Mouse (Mus musculus): ENCODE results near the gene Jtb. TPM values are rescaled to one million over a fixed set of nuclear protein-coding genes. Genes with fewer than 3 reads are reported as not detected.

Gene Jtb
- total RNA-seq (2014; rRNA removed) = 44.9 and 57.5 TPM in 2 replicates
- polyA plus RNA-seq (2012; rRNA removed) = 73.7 and 77.0 TPM in 2 replicates

GRCm38 (mm10) chr3:90231507-90232333 is at the start of gene Jtb:
TSS of gene Jtb (plus strand) at chr3:90231597.
- peak; percentile 90 for DNase-seq (ENCODE audit: extremely low read depth, low read depth, low spot score)
- peaks cover 16% of the 10 kb centered on the region for H3K36me3 ChIP-seq (ENCODE audit: control insufficient read depth, insufficient read depth, low read length)
- H3K27me3 ChIP-seq (ENCODE audit: control insufficient read depth, insufficient read depth, low read length) = no peaks in the 10 kb centered on the region
- peak within 1 kb of the TSS; percentile 89 for H3K9ac ChIP-seq (ENCODE audit: low read depth, low read length)
- peak within 1 kb of the TSS; percentile 87 for H3K27ac ChIP-seq (replicated peaks; ENCODE audit: insufficient read depth, low read depth, low read length)
- WGBS = under 1% methylated on average over 61 of the region's 61 CpGs
- no peak for TF ChIP-seq CTCF (IDR thresholded peaks at IDR 0.05; ENCODE audit: low read depth, low read length)
- peak; percentile 88 for TF ChIP-seq POLR2A (IDR thresholded peaks at IDR 0.05; ENCODE audit: extremely low read depth, insufficient read depth, low read length)
- H3K4me1 ChIP-seq (ENCODE audit: control insufficient read depth, insufficient read depth, low read length) = peaks cover 6% of the 10 kb centered on the region
- H3K4me3 ChIP-seq (ENCODE audit: insufficient read depth, low read depth, low read length) = peak within 1 kb of the TSS; percentile 84
- H3K79me2 ChIP-seq (ENCODE audit: control insufficient read depth, insufficient read depth, low read length) = no peaks in the 10 kb centered on the region

- Histone ChIP-seq H3K27ac (replicated peaks; ENCODE audit: insufficient read depth, low read depth, low read length) (no peak overlapping the region), H3K79me2 (ENCODE audit: control insufficient read depth, insufficient read depth, low read length) (no peaks in the 10 kb centered on the region), H3K9ac (ENCODE audit: low read depth, low read length) (no peak overlapping the region), H3K27me3 (ENCODE audit: control insufficient read depth, insufficient read depth, low read length) (no peaks in the 10 kb centered on the region), H3K4me1 (ENCODE audit: control insufficient read depth, insufficient read depth, low read length) (no peaks in the 10 kb centered on the region), H3K36me3 (ENCODE audit: control insufficient read depth, insufficient read depth, low read length) (no peaks in the 10 kb centered on the region), H3K4me3 (ENCODE audit: insufficient read depth, low read depth, low read length) (no peak overlapping the region)
- WGBS = 73% methylated on average over 3 of the region's 3 CpGs
- TF ChIP-seq POLR2A (IDR thresholded peaks at IDR 0.05; ENCODE audit: extremely low read depth, insufficient read depth, low read length) (no peak), CTCF (IDR thresholded peaks at IDR 0.05; ENCODE audit: low read depth, low read length) (no peak)
- no peak for DNase-seq (ENCODE audit: extremely low read depth, low read depth, low spot score)
Measured at GRCm38 (mm10) chr3:90183581-90183980, 47.8 kb upstream of the Jtb start.

DNA sequence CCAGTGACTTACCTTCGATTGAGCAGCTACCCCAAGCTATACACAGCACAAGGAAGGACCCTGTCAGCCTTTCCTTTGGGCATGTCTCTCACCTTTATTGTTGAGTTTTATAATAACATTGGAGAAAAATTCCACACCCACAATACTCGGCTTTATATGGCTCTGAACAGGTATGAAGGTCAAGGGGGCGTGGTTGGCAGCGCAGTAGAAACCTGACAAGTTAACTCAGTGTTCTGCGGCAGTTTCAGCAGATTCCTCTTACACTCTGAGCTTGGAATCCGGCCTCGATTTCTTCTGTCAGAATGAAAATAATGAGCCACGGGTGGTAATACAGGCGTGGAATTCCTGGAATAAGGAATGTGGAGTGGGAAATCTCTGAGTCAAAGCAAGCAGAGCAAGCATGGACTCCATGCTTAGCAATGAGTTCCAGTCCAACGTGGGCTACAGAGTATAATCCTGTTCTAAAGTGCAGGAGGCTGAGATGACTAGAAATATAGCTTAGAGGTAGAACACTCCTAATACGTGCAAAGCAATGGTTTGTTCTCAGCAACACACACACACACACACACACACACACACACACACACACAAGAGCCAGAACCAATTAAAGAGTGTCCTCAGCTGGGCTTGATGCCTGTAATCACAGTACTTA is 40.4 kb upstream of the Jtb start:
- Histone ChIP-seq H3K4me1 (ENCODE audit: control insufficient read depth, insufficient read depth, low read length) (no peaks in the 10 kb centered on the region), H3K9ac (ENCODE audit: low read depth, low read length) (no peak overlapping the region), H3K27ac (replicated peaks; ENCODE audit: insufficient read depth, low read depth, low read length) (no peak overlapping the region), H3K79me2 (ENCODE audit: control insufficient read depth, insufficient read depth, low read length) (no peaks in the 10 kb centered on the region), H3K36me3 (ENCODE audit: control insufficient read depth, insufficient read depth, low read length) (no peaks in the 10 kb centered on the region), H3K27me3 (ENCODE audit: control insufficient read depth, insufficient read depth, low read length) (no peaks in the 10 kb centered on the region), H3K4me3 (ENCODE audit: insufficient read depth, low read depth, low read length) (no peak overlapping the region)
- DNase-seq (ENCODE audit: extremely low read depth, low read depth, low spot score) = no peak
- TF ChIP-seq POLR2A (IDR thresholded peaks at IDR 0.05; ENCODE audit: extremely low read depth, insufficient read depth, low read length) (no peak), CTCF (IDR thresholded peaks at IDR 0.05; ENCODE audit: low read depth, low read length) (no peak)
- 73% methylated on average over 11 of the region's 11 CpGs for WGBS

DNA sequence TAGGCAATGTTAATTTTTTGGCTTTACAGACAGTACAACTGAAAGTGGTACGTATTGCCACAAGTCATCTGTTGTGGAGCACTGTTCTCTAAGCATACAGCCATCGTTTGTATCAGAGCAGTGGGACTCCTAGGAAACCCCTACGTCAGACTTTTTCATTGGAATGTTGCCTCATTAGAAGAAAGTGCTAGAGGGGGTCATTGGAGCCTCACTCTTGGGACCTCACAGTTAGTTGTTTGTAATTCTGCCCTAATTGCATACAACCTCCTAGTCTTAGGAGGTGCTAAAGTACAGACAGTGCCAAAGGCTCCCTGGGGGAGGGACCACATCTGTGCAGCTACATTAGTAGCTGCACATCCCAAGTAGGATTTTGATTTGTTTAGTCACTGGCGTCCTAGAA is 36.6 kb upstream of the Jtb start:
- Histone ChIP-seq H3K27me3 (ENCODE audit: control insufficient read depth, insufficient read depth, low read length) (no peaks in the 10 kb centered on the region), H3K4me1 (ENCODE audit: control insufficient read depth, insufficient read depth, low read length) (peaks cover 4% of the 10 kb centered on the region; the same call in 1 of the 2 replicates), H3K36me3 (ENCODE audit: control insufficient read depth, insufficient read depth, low read length) (no peaks in the 10 kb centered on the region), H3K27ac (replicated peaks; ENCODE audit: insufficient read depth, low read depth, low read length) (no peak overlapping the region), H3K4me3 (ENCODE audit: insufficient read depth, low read depth, low read length) (no peak overlapping the region), H3K9ac (ENCODE audit: low read depth, low read length) (no peak overlapping the region), H3K79me2 (ENCODE audit: control insufficient read depth, insufficient read depth, low read length) (no peaks in the 10 kb centered on the region)
- WGBS = 83% methylated on average over 4 of the region's 4 CpGs
- no peak for DNase-seq (ENCODE audit: extremely low read depth, low read depth, low spot score)
- TF ChIP-seq CTCF (IDR thresholded peaks at IDR 0.05; ENCODE audit: low read depth, low read length) = no peak
- no peak for TF ChIP-seq POLR2A (IDR thresholded peaks at IDR 0.05; ENCODE audit: extremely low read depth, insufficient read depth, low read length)

GRCm38 (mm10) chr3:90195644-90196043 is 35.8 kb upstream of the Jtb start:
- WGBS = 81% methylated on average over 1 of the region's 1 CpGs
- Histone ChIP-seq H3K27me3 (ENCODE audit: control insufficient read depth, insufficient read depth, low read length) (no peaks in the 10 kb centered on the region), H3K36me3 (ENCODE audit: control insufficient read depth, insufficient read depth, low read length) (no peaks in the 10 kb centered on the region), H3K9ac (ENCODE audit: low read depth, low read length) (no peak overlapping the region), H3K4me3 (ENCODE audit: insufficient read depth, low read depth, low read length) (no peak overlapping the region), H3K4me1 (ENCODE audit: control insufficient read depth, insufficient read depth, low read length) (peaks cover 4% of the 10 kb centered on the region; the same call in 1 of the 2 replicates), H3K79me2 (ENCODE audit: control insufficient read depth, insufficient read depth, low read length) (no peaks in the 10 kb centered on the region), H3K27ac (replicated peaks; ENCODE audit: insufficient read depth, low read depth, low read length) (no peak overlapping the region)
- TF ChIP-seq POLR2A (IDR thresholded peaks at IDR 0.05; ENCODE audit: extremely low read depth, insufficient read depth, low read length) (no peak), CTCF (IDR thresholded peaks at IDR 0.05; ENCODE audit: low read depth, low read length) (no peak)
- no peak for DNase-seq (ENCODE audit: extremely low read depth, low read depth, low spot score)
